Mouse (Mus musculus) small intestine, adult 2 months (tissue): ENCODE results near the gene Cpne7. TPM values are rescaled to one million over a fixed set of nuclear protein-coding genes. Genes with fewer than 3 reads are reported as not detected.

Experiments
- H3K27ac ChIP-seq: fragments of 200-500 bp; 2 replicates; pipeline ENCODE4 v1.5.1; 2012; ENCODE audit warnings: low read depth, low read length, control low read depth, inconsistent platforms; ENCODE audit not compliant: insufficient read depth
- H3K27me3 ChIP-seq: fragments of 200-500 bp; 2 replicates; pipeline ENCODE4 v1.6.1; 2012; ENCODE audit warnings: mild to moderate bottlenecking, moderate library complexity, low read length, inconsistent platforms; ENCODE audit not compliant: control insufficient read depth, insufficient read depth
- H3K36me3 ChIP-seq: fragments of 200-500 bp; 2 replicates; pipeline ENCODE4 v1.6.1; 2012; ENCODE audit warnings: mild to moderate bottlenecking, low read length, control low read depth, inconsistent platforms; ENCODE audit not compliant: control insufficient read depth, insufficient read depth
- H3K4me1 ChIP-seq: fragments of 200-500 bp; 2 replicates; pipeline ENCODE4 v1.6.1; 2012; ENCODE audit warnings: low read length, inconsistent platforms, mixed read lengths; ENCODE audit not compliant: control insufficient read depth, insufficient read depth, insufficient read length
- H3K4me3 ChIP-seq: fragments of 200-500 bp; 2 replicates; pipeline ENCODE4 v1.5.1; 2012; ENCODE audit warnings: low read depth, mild to moderate bottlenecking, control low read depth, inconsistent platforms, low read length, moderate library complexity
- CTCF ChIP-seq: fragments of 200-500 bp; IDR thresholded peaks from 2 replicates; pipeline ENCODE4 v1.5.1; 2012; ENCODE audit warnings: low read depth, mild to moderate bottlenecking, control low read depth, inconsistent platforms, low read length, moderate library complexity, mixed read lengths; ENCODE audit not compliant: insufficient replicate concordance, insufficient read length; ENCODE audit errors: extremely low read depth
- POLR2A ChIP-seq: fragments of 200-500 bp; IDR thresholded peaks from 2 replicates; pipeline ENCODE4 v1.6.1; 2012; ENCODE audit warnings: low read depth, mild to moderate bottlenecking, control low read depth, inconsistent platforms, low read length, moderate library complexity
- WGBS: fragments of 180-500 bp; shearing (Covaris S2); methylation state at CpG from one replicate; pipeline ENCODE4 v1.1.7; 2018; 5-methylcytosine and 5-hydroxymethylcytosine counted together
- polyA plus RNA-seq: library from polyadenylated mRNA; depleted of rRNA; stranded (reverse); fragments of >200 nt; gene quantifications from 2 replicates; pipeline ENCODE4 v1.2.3, GENCODE M21; 2012

Gene Cpne7
- polyA plus RNA-seq, 1 experiment = 0.94 TPM

GRCm38 (mm10) chr8:123105553-123106326, 11.4 kb upstream of the Cpne7 start:
- TF ChIP-seq CTCF (peak; percentile 50; the same call in 1 of the 2 replicates), POLR2A (no peak)
- Histone ChIP-seq H3K27me3 (no peaks in the 10 kb centered on the region), H3K4me1 (no peaks in the 10 kb centered on the region), H3K27ac (no peak overlapping the region), H3K36me3 (peaks cover 22% of the 10 kb centered on the region), H3K4me3 (no peak overlapping the region)
- WGBS = 61% methylated on average over 5 of the region's 5 CpGs

GRCm38 (mm10) chr8:123106531-123106930, 10.6 kb upstream of the Cpne7 start:
- H3K4me1 ChIP-seq = no peaks in the 10 kb centered on the region
- WGBS = 50% methylated on average over 2 of the region's 2 CpGs
- no peak overlapping the region for H3K4me3 ChIP-seq
- H3K36me3 ChIP-seq = peaks cover 22% of the 10 kb centered on the region
- TF ChIP-seq POLR2A (no peak), CTCF (peak; percentile 38; the same call in 1 of the 2 replicates)
- H3K27ac ChIP-seq = no peak overlapping the region
- H3K27me3 ChIP-seq = no peaks in the 10 kb centered on the region

- WGBS = 49% methylated on average over 1 of the region's 1 CpGs
These were observed 9.2 kb upstream of the Cpne7 start for GRCm38 (mm10) chr8:123108010-123108409.

GRCm38 (mm10) chr8:123108953-123109352, 8.2 kb upstream of the Cpne7 start:
- TF ChIP-seq CTCF (no peak), POLR2A (no peak)
- H3K27me3 ChIP-seq = no peaks in the 10 kb centered on the region
- H3K4me1 ChIP-seq = no peaks in the 10 kb centered on the region
- WGBS = 73% methylated on average over 5 of the region's 5 CpGs
- H3K27ac ChIP-seq = no peak overlapping the region
- H3K36me3 ChIP-seq = peaks cover 14% of the 10 kb centered on the region
- H3K4me3 ChIP-seq = no peak overlapping the region

More at GRCm38 (mm10) chr8:123108010-123108409, 9.2 kb upstream of the Cpne7 start:
- no peak for TF ChIP-seq CTCF
- no peak for TF ChIP-seq POLR2A
- no peak overlapping the region for H3K27ac ChIP-seq
- peaks cover 22% of the 10 kb centered on the region for H3K36me3 ChIP-seq
- no peaks in the 10 kb centered on the region for H3K4me1 ChIP-seq
- H3K4me3 ChIP-seq = no peak overlapping the region
- H3K27me3 ChIP-seq = no peaks in the 10 kb centered on the region

- no peak overlapping the region for H3K27ac ChIP-seq
- no peak overlapping the region for H3K4me3 ChIP-seq
- no peaks in the 10 kb centered on the region for H3K4me1 ChIP-seq
- TF ChIP-seq POLR2A (no peak), CTCF (peak; percentile 75; the same call in 1 of the 2 replicates)
- WGBS = 6% methylated on average over 4 of the region's 4 CpGs
- H3K36me3 ChIP-seq = no peaks in the 10 kb centered on the region
- H3K27me3 ChIP-seq = peaks cover 2% of the 10 kb centered on the region; the same call in 1 of the 2 replicates
These were observed 6.5 kb upstream of the Cpne7 start for GRCm38 (mm10) chr8:123110649-123111048.

GRCm38 (mm10) chr8:123112892-123113291, 4.3 kb upstream of the Cpne7 start:
- H3K27ac ChIP-seq = no peak overlapping the region

GRCm38 (mm10) chr8:123113908-123114469, 3.2 kb upstream of the Cpne7 start:
- H3K27ac ChIP-seq = no peak overlapping the region
- H3K36me3 ChIP-seq = no peaks in the 10 kb centered on the region
- H3K4me3 ChIP-seq = no peak overlapping the region
- peaks cover 29% of the 10 kb centered on the region for H3K27me3 ChIP-seq
- peaks cover 9% of the 10 kb centered on the region for H3K4me1 ChIP-seq
- TF ChIP-seq POLR2A = no peak
- 40% methylated on average over 2 of the region's 2 CpGs for WGBS

More at GRCm38 (mm10) chr8:123112892-123113291, 4.3 kb upstream of the Cpne7 start:
- H3K27me3 ChIP-seq = peaks cover 18% of the 10 kb centered on the region
- TF ChIP-seq CTCF (no peak), POLR2A (no peak)
- no peak overlapping the region for H3K4me3 ChIP-seq
- peaks cover 9% of the 10 kb centered on the region for H3K4me1 ChIP-seq
- H3K36me3 ChIP-seq = no peaks in the 10 kb centered on the region
- 67% methylated on average over 9 of the region's 9 CpGs for WGBS
